Mouse (Mus musculus) testis, adult 2 months (tissue): ENCODE measurements around the gene Cntn5.

Experiments used
- CTCF ChIP-seq: fragments of 200-500 bp; IDR thresholded peaks from 2 replicates; pipeline ENCODE4 v1.5.1; 2012; ENCODE audit warnings: low read depth, mild to moderate bottlenecking, inconsistent platforms, low read length, moderate library complexity; ENCODE audit not compliant: control insufficient read depth, insufficient read depth, insufficient replicate concordance
- POLR2A ChIP-seq: fragments of 200-500 bp; IDR thresholded peaks from 2 replicates; pipeline ENCODE4 v1.6.1; 2012; ENCODE audit warnings: low read depth, mild to moderate bottlenecking, inconsistent platforms, low read length, moderate library complexity; ENCODE audit not compliant: control insufficient read depth

- no peak for TF ChIP-seq CTCF
- no peak for TF ChIP-seq POLR2A
These were observed 235.9 kb downstream of the Cntn5 start for GRCm38 (mm10) chr9:10668676-10669075.
